Mouse (Mus musculus) hindbrain, embryonic 12.5 days (tissue): Measurements from ENCODE around the gene Pitpnc1. TPM values are rescaled to one million over a fixed set of nuclear protein-coding genes. Genes with fewer than 3 reads are reported as not detected.

ENCODE experiments used
- ATAC-seq: fragments of 200-750 bp; cut with Nextera tagmentation; 2 replicates; pipeline ENCODE4 v1.8.0; 2017; ENCODE audit warnings: moderate TSS enrichment; ENCODE audit not compliant: low FRiP score
- H3K27ac ChIP-seq: fragments of 300-500 bp; sonication (generic); 2 replicates; pipeline ENCODE4 v1.5.1; 2016; ENCODE audit warnings: mild to moderate bottlenecking
- H3K27me3 ChIP-seq: fragments of 300-500 bp; sonication (generic); 2 replicates; pipeline ENCODE4 v1.6.1; 2016; ENCODE audit warnings: mild to moderate bottlenecking
- H3K36me3 ChIP-seq: fragments of 300-500 bp; sonication (generic); 2 replicates; pipeline ENCODE4 v1.6.1; 2016; ENCODE audit warnings: mild to moderate bottlenecking
- H3K4me1 ChIP-seq: fragments of 300-500 bp; sonication (generic); 2 replicates; pipeline ENCODE4 v1.6.1; 2016
- H3K4me2 ChIP-seq: fragments of 300-500 bp; sonication (generic); replicated peaks from 2 replicates; pipeline ENCODE4 v1.6.1; 2016; ENCODE audit warnings: mild to moderate bottlenecking
- H3K4me3 ChIP-seq: fragments of 300-500 bp; sonication (generic); 2 replicates; pipeline ENCODE4 v1.5.1; 2016; ENCODE audit warnings: mild to moderate bottlenecking
- H3K9ac ChIP-seq: fragments of 300-500 bp; sonication (generic); 2 replicates; pipeline ENCODE4 v1.6.1; 2016; ENCODE audit warnings: mild to moderate bottlenecking, moderate library complexity
- H3K9me3 ChIP-seq: fragments of 300-500 bp; sonication (generic); replicated peaks from 2 replicates; pipeline ENCODE4 v1.6.1; 2016; ENCODE audit warnings: mild to moderate bottlenecking
- WGBS: fragments of 180-500 bp; shearing (Covaris S2); methylation state at CpG from one replicate; pipeline ENCODE4 v1.1.7; 2016; 5-methylcytosine and 5-hydroxymethylcytosine counted together
- polyA plus RNA-seq: library from polyadenylated mRNA; unstranded; fragments of >200 nt; fragmentation: Nextera tagmentation; extraction: Ambion mirVana; gene quantifications from 2 replicates; pipeline ENCODE4 v1.2.1, GENCODE M21; 2016

Gene Pitpnc1
- polyA plus RNA-seq, 1 experiment from 2014 or later = 36.5 TPM

GRCm38 (mm10) chr11:107340793-107341192, 129.7 kb downstream of the Pitpnc1 start:
- H3K9ac ChIP-seq = no peak overlapping the region
- 27% methylated on average over 2 of the region's 2 CpGs for WGBS
- no peak overlapping the region for H3K4me3 ChIP-seq
- no peak overlapping the region for H3K4me2 ChIP-seq
- H3K36me3 ChIP-seq = no peaks in the 10 kb centered on the region
- H3K9me3 ChIP-seq = no peaks in the 10 kb centered on the region
- ATAC-seq = no peak
- no peaks in the 10 kb centered on the region for H3K27me3 ChIP-seq
- peaks cover 22% of the 10 kb centered on the region for H3K4me1 ChIP-seq
- no peak overlapping the region for H3K27ac ChIP-seq

GRCm38 (mm10) chr11:107339224-107339805, 131.2 kb downstream of the Pitpnc1 start:
- no peak for ATAC-seq
- Histone ChIP-seq H3K4me2 (no peak overlapping the region), H3K36me3 (peaks cover 5% of the 10 kb centered on the region; the same call in 1 of the 2 replicates), H3K27ac (no peak overlapping the region), H3K4me3 (no peak overlapping the region), H3K9me3 (no peaks in the 10 kb centered on the region), H3K27me3 (no peaks in the 10 kb centered on the region), H3K4me1 (peaks cover 22% of the 10 kb centered on the region), H3K9ac (no peak overlapping the region)
- WGBS = 74% methylated on average over 7 of the region's 7 CpGs

GRCm38 (mm10) chr11:107337391-107338148, 132.9 kb downstream of the Pitpnc1 start:
- Histone ChIP-seq H3K4me3 (no peak overlapping the region), H3K9me3 (no peaks in the 10 kb centered on the region), H3K36me3 (peaks cover 5% of the 10 kb centered on the region; the same call in 1 of the 2 replicates), H3K27ac (no peak overlapping the region), H3K4me1 (peaks cover 22% of the 10 kb centered on the region), H3K4me2 (no peak overlapping the region), H3K27me3 (no peaks in the 10 kb centered on the region), H3K9ac (no peak overlapping the region)
- ATAC-seq = no peak
- 40% methylated on average over 18 of the region's 18 CpGs for WGBS

GRCm38 (mm10) chr11:107335756-107336155, 134.7 kb downstream of the Pitpnc1 start:
- Histone ChIP-seq H3K27ac (no peak overlapping the region), H3K9ac (no peak overlapping the region), H3K27me3 (no peaks in the 10 kb centered on the region), H3K9me3 (no peaks in the 10 kb centered on the region), H3K4me3 (no peak overlapping the region), H3K4me1 (peaks cover 15% of the 10 kb centered on the region), H3K4me2 (no peak overlapping the region), H3K36me3 (peaks cover 5% of the 10 kb centered on the region; the same call in 1 of the 2 replicates)
- 74% methylated on average over 11 of the region's 11 CpGs for WGBS
- ATAC-seq = no peak

GRCm38 (mm10) chr11:107334849-107335484, 135.5 kb downstream of the Pitpnc1 start:
- no peaks in the 10 kb centered on the region for H3K9me3 ChIP-seq
- no peak overlapping the region for H3K27ac ChIP-seq
- H3K36me3 ChIP-seq = peaks cover 5% of the 10 kb centered on the region; the same call in 1 of the 2 replicates
- H3K4me1 ChIP-seq = peaks cover 12% of the 10 kb centered on the region
- no peak overlapping the region for H3K4me2 ChIP-seq
- no peak overlapping the region for H3K4me3 ChIP-seq
- no peak for ATAC-seq
- H3K9ac ChIP-seq = no peak overlapping the region
- 78% methylated on average over 15 of the region's 15 CpGs for WGBS
- no peaks in the 10 kb centered on the region for H3K27me3 ChIP-seq

- Histone ChIP-seq H3K9me3 (no peaks in the 10 kb centered on the region), H3K4me2 (no peak overlapping the region), H3K9ac (no peak overlapping the region), H3K27ac (no peak overlapping the region), H3K4me1 (peaks cover 8% of the 10 kb centered on the region), H3K27me3 (no peaks in the 10 kb centered on the region), H3K4me3 (no peak overlapping the region), H3K36me3 (peaks cover 5% of the 10 kb centered on the region; the same call in 1 of the 2 replicates)
- no peak for ATAC-seq
- WGBS = 96% methylated on average over 3 of the region's 3 CpGs
These were observed 137.6 kb downstream of the Pitpnc1 start for GRCm38 (mm10) chr11:107332905-107333304.

GRCm38 (mm10) chr11:107332332-107332731, 138.2 kb downstream of the Pitpnc1 start:
- Histone ChIP-seq H3K27me3 (no peaks in the 10 kb centered on the region), H3K4me2 (no peak overlapping the region), H3K9me3 (no peaks in the 10 kb centered on the region), H3K27ac (no peak overlapping the region), H3K9ac (no peak overlapping the region), H3K36me3 (peaks cover 5% of the 10 kb centered on the region; the same call in 1 of the 2 replicates), H3K4me1 (peaks cover 2% of the 10 kb centered on the region), H3K4me3 (no peak overlapping the region)
- ATAC-seq = no peak
- 94% methylated on average over 13 of the region's 13 CpGs for WGBS

- peaks cover under 1% of the 10 kb centered on the region for H3K4me1 ChIP-seq
- peaks cover 5% of the 10 kb centered on the region; the same call in 1 of the 2 replicates for H3K36me3 ChIP-seq
- WGBS = 91% methylated on average over 2 of the region's 2 CpGs
- no peak for ATAC-seq
- H3K27me3 ChIP-seq = no peaks in the 10 kb centered on the region
- H3K9ac ChIP-seq = no peak overlapping the region
- no peak overlapping the region for H3K27ac ChIP-seq
- H3K4me2 ChIP-seq = no peak overlapping the region
- no peaks in the 10 kb centered on the region for H3K9me3 ChIP-seq
- H3K4me3 ChIP-seq = no peak overlapping the region
These were observed 139.1 kb downstream of the Pitpnc1 start for GRCm38 (mm10) chr11:107331425-107331824.

- WGBS = 76% methylated on average over 10 of the region's 10 CpGs
- no peak overlapping the region for H3K27ac ChIP-seq
- H3K36me3 ChIP-seq = no peaks in the 10 kb centered on the region
- no peak overlapping the region for H3K4me3 ChIP-seq
- H3K4me1 ChIP-seq = peaks cover 10% of the 10 kb centered on the region
- no peaks in the 10 kb centered on the region for H3K27me3 ChIP-seq
- no peaks in the 10 kb centered on the region for H3K9me3 ChIP-seq
- no peak overlapping the region for H3K9ac ChIP-seq
- H3K4me2 ChIP-seq = no peak overlapping the region
- no peak for ATAC-seq
These were observed 143.2 kb downstream of the Pitpnc1 start for GRCm38 (mm10) chr11:107327326-107327725.

- no peak overlapping the region for H3K4me3 ChIP-seq
- H3K4me1 ChIP-seq = peaks cover 10% of the 10 kb centered on the region
- no peak overlapping the region for H3K9ac ChIP-seq
- 34% methylated on average over 14 of the region's 14 CpGs for WGBS
- peak overlapping the region; percentile 3; the same call in 1 of the 2 replicates for H3K4me2 ChIP-seq
- H3K9me3 ChIP-seq = no peaks in the 10 kb centered on the region
- peak; percentile 75 for ATAC-seq
- peak overlapping the region; percentile 60 for H3K27ac ChIP-seq
- H3K36me3 ChIP-seq = no peaks in the 10 kb centered on the region
- no peaks in the 10 kb centered on the region for H3K27me3 ChIP-seq
These were observed 144.5 kb downstream of the Pitpnc1 start for GRCm38 (mm10) chr11:107325739-107326725.

- 89% methylated on average over 4 of the region's 4 CpGs for WGBS
These were observed 145.3 kb downstream of the Pitpnc1 start for GRCm38 (mm10) chr11:107325226-107325625.

More at GRCm38 (mm10) chr11:107325226-107325625, 145.3 kb downstream of the Pitpnc1 start:
- Histone ChIP-seq H3K9me3 (no peaks in the 10 kb centered on the region), H3K36me3 (no peaks in the 10 kb centered on the region), H3K4me1 (peaks cover 10% of the 10 kb centered on the region), H3K9ac (no peak overlapping the region), H3K27ac (no peak overlapping the region), H3K4me2 (no peak overlapping the region), H3K4me3 (no peak overlapping the region), H3K27me3 (no peaks in the 10 kb centered on the region)
- no peak for ATAC-seq
